8 mouse cellular contexts compared by ENCODE assay signal in the genomic region with DNA sequence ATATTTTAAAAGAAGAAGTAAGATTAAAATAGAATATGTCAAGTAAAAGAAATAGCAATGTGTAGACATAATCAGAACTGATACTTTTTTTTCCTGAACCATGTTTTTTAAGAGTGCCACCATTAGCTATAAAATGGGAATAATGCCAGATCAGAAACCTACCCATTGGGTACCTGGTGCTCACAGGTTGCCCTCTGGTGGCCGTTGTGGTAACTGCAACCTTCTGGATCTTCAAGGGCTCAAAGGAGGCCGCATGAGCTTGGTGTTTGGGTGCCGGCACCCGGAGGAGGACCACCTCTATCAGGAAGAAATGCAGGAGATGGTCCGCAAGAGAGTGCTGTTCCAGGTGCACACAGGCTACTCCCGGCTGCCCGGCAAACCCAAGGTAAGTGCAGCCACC. TPM values are rescaled to one million over a fixed set of nuclear protein-coding genes. Genes with fewer than 3 reads are reported as not detected.
A peak's percentile ranks its signal among the peaks of the same experiment; 100 is the strongest.
DNase-seq lines count a peak whose midpoint lies in the region; ATAC-seq and TF ChIP-seq lines count a peak whose summit lies in the region.

No protein-coding gene starts in this region.

- no peaks in the 10 kb centered on the region for H3K9me3 ChIP-seq in kidney, embryonic 16.5 days (ENCODE audit: low read length)
- no peaks in the 10 kb centered on the region for H3K9me3 ChIP-seq in embryonic facial prominence, embryonic 14.5 days (ENCODE audit: control insufficient read depth, low read length)
- no peaks in the 10 kb centered on the region for H3K9me3 ChIP-seq in limb, embryonic 10.5 days (replicated peaks)

- no peak overlapping the region for H3K4me2 ChIP-seq in kidney, embryonic 16.5 days (replicated peaks; ENCODE audit: low read depth, low read length)
- no peak overlapping the region for H3K4me2 ChIP-seq in embryonic facial prominence, embryonic 14.5 days (ENCODE audit: low read depth, low read length)

- no peak overlapping the region for H3K9ac ChIP-seq in kidney, embryonic 16.5 days (replicated peaks; ENCODE audit: low read length)
- H3K9ac ChIP-seq in embryonic facial prominence, embryonic 14.5 days (ENCODE audit: low read depth, low read length), result no peak overlapping the region

- no peak overlapping the region for H3K27ac ChIP-seq in kidney, embryonic 16.5 days (ENCODE audit: low read length)
- H3K27ac ChIP-seq in bone marrow, adult 2 months (ENCODE audit: control insufficient read depth, insufficient read depth, low read depth, low read length, poor library complexity), result no peak overlapping the region
- no peak overlapping the region for H3K27ac ChIP-seq in embryonic facial prominence, embryonic 14.5 days (replicated peaks; ENCODE audit: low read depth, low read length)
- H3K27ac ChIP-seq in limb, embryonic 10.5 days, result no peak overlapping the region

- no peak for TF ChIP-seq POLR2A in bone marrow, adult 2 months (IDR thresholded peaks at IDR 0.05; ENCODE audit: borderline replicate concordance, control insufficient read depth, low read depth, low read length)

- 13% methylated on average over 7 of the region's 7 CpGs for WGBS in kidney, embryonic 16.5 days
- 10% methylated on average over 7 of the region's 7 CpGs for WGBS in bone marrow, adult 2 months
- 7% methylated on average over 7 of the region's 7 CpGs for WGBS in embryonic facial prominence, embryonic 14.5 days
- WGBS in limb, embryonic 10.5 days, result 9% methylated on average over 7 of the region's 7 CpGs

- H3K27me3 ChIP-seq in kidney, embryonic 16.5 days (ENCODE audit: insufficient read depth, low read length), result peaks cover 6% of the 10 kb centered on the region; the same call in 1 of the 2 replicates
- H3K27me3 ChIP-seq in embryonic facial prominence, embryonic 14.5 days (replicated peaks; ENCODE audit: control insufficient read depth, insufficient read depth, low read length), result peaks cover 5% of the 10 kb centered on the region; the same call in 1 of the 2 replicates
- H3K27me3 ChIP-seq in limb, embryonic 10.5 days (ENCODE audit: low read depth, poor library complexity, severe bottlenecking), result peaks cover 29% of the 10 kb centered on the region

- ATAC-seq in kidney, embryonic 16.5 days (ENCODE audit: low FRiP score, low TSS enrichment), result no peak
- ATAC-seq in embryonic facial prominence, embryonic 14.5 days (ENCODE audit: low read depth), result no peak

- DNase-seq in kidney, adult 18-20 months, result peak; percentile 85
- DNase-seq in embryonic facial prominence, embryonic 14.5 days (ENCODE audit: low spot score), result peak; percentile 68
- DNase-seq in hindlimb bud, embryonic 11.5 days (ENCODE audit: extremely low spot score, low read depth, low spot score), result peak; percentile 46
- peak; percentile 86 for DNase-seq in limb, embryonic 10.5 days (ENCODE audit: low spot score)
- peak; percentile 70 for DNase-seq in ovary, postnatal 36 days (ENCODE audit: low spot score)
- DNase-seq in thymus, postnatal 14 days, result peak; percentile 87

- TF ChIP-seq CTCF in bone marrow, adult 2 months (IDR thresholded peaks at IDR 0.05; ENCODE audit: control insufficient read depth, insufficient read depth, low read length), result peak; percentile 87

- no peaks in the 10 kb centered on the region for H3K4me1 ChIP-seq in kidney, embryonic 16.5 days (ENCODE audit: insufficient read depth, low read length)
- H3K4me1 ChIP-seq in bone marrow, adult 2 months (ENCODE audit: control insufficient read depth, insufficient read depth, low read length), result 0 out of 2 replicates have a peak, but pooled peaks cover 1% of the 10 kb centered on the region
- H3K4me1 ChIP-seq in embryonic facial prominence, embryonic 14.5 days (ENCODE audit: control insufficient read depth, insufficient read depth, low read length), result no peaks in the 10 kb centered on the region
- peaks cover 5% of the 10 kb centered on the region for H3K4me1 ChIP-seq in limb, embryonic 10.5 days

- no peak overlapping the region for H3K4me3 ChIP-seq in kidney, embryonic 16.5 days (ENCODE audit: low read length)
- H3K4me3 ChIP-seq in bone marrow, adult 2 months (replicated peaks; ENCODE audit: control insufficient read depth, low read depth, low read length), result no peak overlapping the region
- H3K4me3 ChIP-seq in embryonic facial prominence, embryonic 14.5 days (ENCODE audit: low read depth, low read length), result no peak overlapping the region
- H3K4me3 ChIP-seq in limb, embryonic 10.5 days, result no peak overlapping the region

- no peaks in the 10 kb centered on the region for H3K36me3 ChIP-seq in kidney, embryonic 16.5 days (ENCODE audit: insufficient read depth, low read length)
- no peaks in the 10 kb centered on the region for H3K36me3 ChIP-seq in embryonic facial prominence, embryonic 14.5 days (ENCODE audit: control insufficient read depth, insufficient read depth, low read length)
- no peaks in the 10 kb centered on the region for H3K36me3 ChIP-seq in limb, embryonic 10.5 days

RNA-seq across cellular contexts. Expression of a gene that starts 28.5 kb away (rescaled TPM):
- polyA plus RNA-seq in kidney, embryonic 16.5 days (2015; fragmentation: Nextera tagmentation; extraction: Ambion mirVana), result 52.5 and 59.5 TPM in 2 replicates
- 54.4 and 58.6 TPM in 2 replicates for polyA plus RNA-seq in bone marrow, adult 2 months (2011; ENCODE audit: insufficient read depth, insufficient read length, low replicate concordance, missing spikeins)
- polyA plus RNA-seq in embryonic facial prominence, embryonic 14.5 days (2014; fragmentation: Nextera tagmentation; extraction: Ambion mirVana), result 51.4 and 52.1 TPM in 2 replicates
- 1.0 and 1.8 TPM in 2 replicates for polyA plus RNA-seq in limb, embryonic 10.5 days (2016; fragmentation: Nextera tagmentation; extraction: Ambion mirVana)

RNA-seq across cellular contexts. Expression of a gene that starts 35.7 kb away (rescaled TPM):
- 2.1 and 2.7 TPM in 2 replicates for polyA plus RNA-seq in kidney, embryonic 16.5 days (2015; fragmentation: Nextera tagmentation; extraction: Ambion mirVana)
- polyA plus RNA-seq in bone marrow, adult 2 months (2011; ENCODE audit: insufficient read depth, insufficient read length, low replicate concordance, missing spikeins), result not detected in 2 replicates
- polyA plus RNA-seq in embryonic facial prominence, embryonic 14.5 days (2014; fragmentation: Nextera tagmentation; extraction: Ambion mirVana), result 2.1 TPM in 2 replicates
- 0.85 and 1.4 TPM in 2 replicates for polyA plus RNA-seq in limb, embryonic 10.5 days (2016; fragmentation: Nextera tagmentation; extraction: Ambion mirVana)

Comparison
In these comparisons a context has a peak if more than half of its experiments do, and no peak if none do; other contexts are left out.
1. RNA of a gene that starts 28.5 kb away (polyA plus RNA-seq): 52.5 to 59.5 TPM in kidney, embryonic 16.5 days, 54.4 to 58.6 TPM in bone marrow, adult 2 months and 51.4 to 52.1 TPM in embryonic facial prominence, embryonic 14.5 days; 1.0 to 1.8 TPM in limb, embryonic 10.5 days; every median in the first group is over 10 times any median in the second.
2. Peak in every context shown above with its lines, with median percentiles within 50 percentile points of each other: DNase-seq.